Mouse (Mus musculus) testis, adult 2 months (tissue): ENCODE data around the gene Khnyn. TPM values are rescaled to one million over a fixed set of nuclear protein-coding genes. Genes with fewer than 3 reads are reported as not detected.

Experiments used
- H3K27ac ChIP-seq: fragments of 200-500 bp; 2 replicates; pipeline ENCODE4 v1.5.1; 2012; ENCODE audit warnings: low read depth, low read length; ENCODE audit not compliant: control insufficient read depth, insufficient read depth
- H3K27me3 ChIP-seq: fragments of 200-500 bp; 2 replicates; pipeline ENCODE4 v1.6.1; 2012; ENCODE audit warnings: mild to moderate bottlenecking, low read length, moderate library complexity; ENCODE audit not compliant: control insufficient read depth, insufficient read depth
- H3K36me3 ChIP-seq: fragments of 200-500 bp; 2 replicates; pipeline ENCODE4 v1.6.1; 2012; ENCODE audit warnings: mild to moderate bottlenecking, low read length; ENCODE audit not compliant: control insufficient read depth, insufficient read depth
- H3K4me1 ChIP-seq: fragments of 200-500 bp; 2 replicates; pipeline ENCODE4 v1.6.1; 2012; ENCODE audit warnings: low read length; ENCODE audit not compliant: control insufficient read depth, insufficient read depth
- H3K4me3 ChIP-seq: fragments of 200-500 bp; 2 replicates; pipeline ENCODE4 v1.5.1; 2012; ENCODE audit warnings: low read depth, mild to moderate bottlenecking, low read length, moderate library complexity, mixed read lengths; ENCODE audit not compliant: control insufficient read depth
- CTCF ChIP-seq: fragments of 200-500 bp; IDR thresholded peaks from 2 replicates; pipeline ENCODE4 v1.5.1; 2012; ENCODE audit warnings: low read depth, mild to moderate bottlenecking, inconsistent platforms, low read length, moderate library complexity; ENCODE audit not compliant: control insufficient read depth, insufficient read depth, insufficient replicate concordance
- POLR2A ChIP-seq: fragments of 200-500 bp; IDR thresholded peaks from 2 replicates; pipeline ENCODE4 v1.6.1; 2012; ENCODE audit warnings: low read depth, mild to moderate bottlenecking, inconsistent platforms, low read length, moderate library complexity; ENCODE audit not compliant: control insufficient read depth
- polyA plus RNA-seq: library from polyadenylated mRNA; depleted of rRNA; stranded (reverse); fragments of >200 nt; gene quantifications from 2 replicates; pipeline ENCODE4 v1.2.3, GENCODE M21; 2012

Khnyn gene
- polyA plus RNA-seq, 1 experiment = 5.1 TPM

GRCm38 (mm10) chr14:55922475-55923232, 37.9 kb downstream of the Khnyn start:
- Histone ChIP-seq H3K27me3 (no peaks in the 10 kb centered on the region), H3K4me1 (no peaks in the 10 kb centered on the region), H3K27ac (no peak overlapping the region), H3K4me3 (no peak overlapping the region), H3K36me3 (no peaks in the 10 kb centered on the region)
- TF ChIP-seq POLR2A (no peak), CTCF (no peak)

- no peak overlapping the region for H3K4me3 ChIP-seq
- H3K27me3 ChIP-seq = no peaks in the 10 kb centered on the region
- no peak for TF ChIP-seq CTCF
- no peaks in the 10 kb centered on the region for H3K36me3 ChIP-seq
- no peak overlapping the region for H3K27ac ChIP-seq
- H3K4me1 ChIP-seq = peaks cover 4% of the 10 kb centered on the region
These were observed 42.1 kb downstream of the Khnyn start for GRCm38 (mm10) chr14:55926847-55927246.

- H3K36me3 ChIP-seq = no peaks in the 10 kb centered on the region
- no peak for TF ChIP-seq CTCF
- TF ChIP-seq POLR2A = no peak
- peaks cover 4% of the 10 kb centered on the region for H3K4me1 ChIP-seq
- no peaks in the 10 kb centered on the region for H3K27me3 ChIP-seq
- H3K4me3 ChIP-seq = no peak overlapping the region
- H3K27ac ChIP-seq = no peak overlapping the region
These were observed 44.7 kb downstream of the Khnyn start for GRCm38 (mm10) chr14:55929263-55929997.

- TF ChIP-seq CTCF = no peak
- no peak for TF ChIP-seq POLR2A
- no peak overlapping the region for H3K27ac ChIP-seq
- H3K36me3 ChIP-seq = no peaks in the 10 kb centered on the region
- no peak overlapping the region for H3K4me3 ChIP-seq
- peaks cover 4% of the 10 kb centered on the region for H3K4me1 ChIP-seq
- H3K27me3 ChIP-seq = no peaks in the 10 kb centered on the region
These were observed 48.8 kb downstream of the Khnyn start for GRCm38 (mm10) chr14:55933586-55933985.

GRCm38 (mm10) chr14:55940070-55940800, 55.5 kb downstream of the Khnyn start:
- Histone ChIP-seq H3K27me3 (no peaks in the 10 kb centered on the region), H3K36me3 (no peaks in the 10 kb centered on the region), H3K4me1 (no peaks in the 10 kb centered on the region), H3K4me3 (no peak overlapping the region), H3K27ac (no peak overlapping the region)
- TF ChIP-seq POLR2A = no peak
- TF ChIP-seq CTCF = no peak

GRCm38 (mm10) chr14:55943601-55944000, 58.9 kb downstream of the Khnyn start:
- Histone ChIP-seq H3K4me1 (no peaks in the 10 kb centered on the region), H3K27ac (no peak overlapping the region), H3K4me3 (no peak overlapping the region), H3K36me3 (no peaks in the 10 kb centered on the region), H3K27me3 (no peaks in the 10 kb centered on the region)
- TF ChIP-seq CTCF (no peak), POLR2A (no peak)

- H3K27ac ChIP-seq = no peak within 1 kb of the TSS
- H3K4me1 ChIP-seq = no peaks in the 10 kb centered on the region
- H3K27me3 ChIP-seq = no peaks in the 10 kb centered on the region
- no peak within 1 kb of the TSS for H3K4me3 ChIP-seq
- no peaks in the 10 kb centered on the region for H3K36me3 ChIP-seq
- TF ChIP-seq CTCF (no peak), POLR2A (no peak)
These were observed 59.8 kb downstream of the Khnyn start, which contains the start of gene Cma1 for GRCm38 (mm10) chr14:55944575-55944974. TSS of gene Cma1 (minus strand) at chr14:55944675.
